Comparison of ENCODE assay signal across 20 mouse cellular contexts in genomic region chr5:139568079-139568478, GRCm38 (mm10). TPM values are rescaled to one million over a fixed set of nuclear protein-coding genes. Genes with fewer than 3 reads are reported as not detected.
A peak's percentile ranks its signal among the peaks of the same experiment; 100 is the strongest.
DNase-seq lines count a peak whose midpoint lies in the region; ATAC-seq and TF ChIP-seq lines count a peak whose summit lies in the region.
"Had no signal": no experiment of that assay in that cellular context is flagged by ENCODE, and none has a peak within 500 bp of the region (broad histone marks: within the 10 kb centered on the region; RNA-seq: fewer than 3 reads in every experiment).

No protein-coding gene starts in this region.

- peaks cover 22% of the 10 kb centered on the region for H3K27me3 ChIP-seq in forebrain, embryonic 16.5 days (replicated peaks; ENCODE audit: control insufficient read depth, insufficient read depth, low read length)
- peaks cover 14% of the 10 kb centered on the region for H3K27me3 ChIP-seq in hindbrain, embryonic 15.5 days
- H3K27me3 ChIP-seq in midbrain, embryonic 16.5 days (ENCODE audit: control insufficient read depth, insufficient read depth, low read depth, low read length), result peaks cover 3% of the 10 kb centered on the region
- peaks cover 53% of the 10 kb centered on the region for H3K27me3 ChIP-seq in intestine, postnatal 0 days (replicated peaks; ENCODE audit: control insufficient read depth, insufficient read depth, low read length)

- no peaks in the 10 kb centered on the region for H3K36me3 ChIP-seq in forebrain, embryonic 16.5 days (ENCODE audit: control insufficient read depth, insufficient read depth)
- no peaks in the 10 kb centered on the region for H3K36me3 ChIP-seq in hindbrain, embryonic 15.5 days
- H3K36me3 ChIP-seq in midbrain, embryonic 16.5 days (ENCODE audit: control insufficient read depth, insufficient read depth, low read length), result no peaks in the 10 kb centered on the region
- no peaks in the 10 kb centered on the region for H3K36me3 ChIP-seq in intestine, postnatal 0 days (ENCODE audit: control insufficient read depth, insufficient read depth)
- H3K36me3 ChIP-seq: limb, embryonic 13.5 days; liver, embryonic 15.5 days had no signal

- H3K9ac ChIP-seq in forebrain, embryonic 16.5 days (replicated peaks; ENCODE audit: low read depth, low read length), result no peak overlapping the region
- no peak overlapping the region for H3K9ac ChIP-seq in hindbrain, embryonic 15.5 days
- H3K9ac ChIP-seq in midbrain, embryonic 16.5 days (ENCODE audit: low read depth, low read length), result no peak overlapping the region
- H3K9ac ChIP-seq in intestine, postnatal 0 days (ENCODE audit: low read depth, low read length), result no peak overlapping the region
- H3K9ac ChIP-seq: limb, embryonic 13.5 days; liver, embryonic 15.5 days had no signal

- no peak for TF ChIP-seq CTCF in left cerebral cortex, adult 2 months (IDR thresholded peaks at IDR 0.05)
- TF ChIP-seq CTCF in intestine, postnatal 0 days (IDR thresholded peaks at IDR 0.05; ENCODE audit: low read depth), result no peak

- H3K4me2 ChIP-seq in forebrain, embryonic 16.5 days (ENCODE audit: low read length), result no peak overlapping the region
- no peak overlapping the region for H3K4me2 ChIP-seq in hindbrain, embryonic 15.5 days
- H3K4me2 ChIP-seq in midbrain, embryonic 16.5 days (ENCODE audit: low read length), result no peak overlapping the region
- H3K4me2 ChIP-seq in intestine, postnatal 0 days (replicated peaks; ENCODE audit: low read depth), result no peak overlapping the region
- H3K4me2 ChIP-seq: limb, embryonic 13.5 days; liver, embryonic 15.5 days had no signal

- peak; percentile 70 for DNase-seq in left cerebral cortex, postnatal 4 days
- DNase-seq in left cerebral cortex, adult 2 months (ENCODE audit: extremely low spot score in 1 of 2, low spot score in 2 of 2), result no peak
- no peak for DNase-seq in left cerebral cortex, adult 8-10 months (ENCODE audit: low spot score in 2 of 2)
- DNase-seq in layer of hippocampus, postnatal 10 days (ENCODE audit: low spot score in 2 of 2), result no peak
- DNase-seq: adrenal gland, postnatal 14 days; cerebellum, postnatal 25 days; kidney, postnatal 36 days; lung, postnatal 10 days; thymus, postnatal 25 days had no signal

- no peak overlapping the region for H3K4me3 ChIP-seq in left cerebral cortex, adult 2 months
- no peak overlapping the region for H3K4me3 ChIP-seq in forebrain, embryonic 16.5 days (replicated peaks; ENCODE audit: low read length)
- H3K4me3 ChIP-seq in hindbrain, embryonic 15.5 days, result no peak overlapping the region
- no peak overlapping the region for H3K4me3 ChIP-seq in midbrain, embryonic 16.5 days (ENCODE audit: low read depth, low read length)
- H3K4me3 ChIP-seq in intestine, postnatal 0 days (ENCODE audit: low read depth, low read length), result no peak overlapping the region
- H3K4me3 ChIP-seq: limb, embryonic 13.5 days; liver, embryonic 15.5 days; megakaryocyte, embryonic 14.5 days had no signal

- WGBS in forebrain, embryonic 16.5 days, result 11% methylated on average over 2 of the region's 2 CpGs
- WGBS in hindbrain, embryonic 15.5 days, result 15% methylated on average over 2 of the region's 2 CpGs
- 24% methylated on average over 2 of the region's 2 CpGs for WGBS in midbrain, embryonic 16.5 days
- WGBS in intestine, postnatal 0 days, result 44% methylated on average over 2 of the region's 2 CpGs

- H3K27ac ChIP-seq in left cerebral cortex, adult 2 months, result no peak overlapping the region
- H3K27ac ChIP-seq in forebrain, embryonic 16.5 days (ENCODE audit: low read length), result no peak overlapping the region
- no peak overlapping the region for H3K27ac ChIP-seq in hindbrain, embryonic 15.5 days (replicated peaks)
- H3K27ac ChIP-seq in midbrain, embryonic 16.5 days (ENCODE audit: low read length), result no peak overlapping the region
- no peak overlapping the region for H3K27ac ChIP-seq in intestine, postnatal 0 days (ENCODE audit: low read depth, low read length)
- H3K27ac ChIP-seq: limb, embryonic 13.5 days; liver, embryonic 15.5 days; stomach, postnatal 0 days had no signal

- peak; percentile 67; the same call in 1 of the 2 replicates for ATAC-seq in forebrain, embryonic 16.5 days
- ATAC-seq in hindbrain, embryonic 15.5 days (ENCODE audit: low FRiP score, low read depth), result peak; percentile 77
- 0 out of 2 replicates have a peak, but pooled peaks have one; percentile 36 for ATAC-seq in midbrain, embryonic 16.5 days
- no peak for ATAC-seq in intestine, postnatal 0 days

- intact Hi-C loops in left cerebral cortex, postnatal 4 days (cut with DNase I), result no loop called here
- intact Hi-C loops in left cerebral cortex, adult 2 months (cut with DNase I), result no loop called here

- H3K4me1 ChIP-seq in forebrain, embryonic 16.5 days (replicated peaks; ENCODE audit: control insufficient read depth, insufficient read depth, low read length), result peaks cover 6% of the 10 kb centered on the region; the same call in 1 of the 2 replicates
- peaks cover 8% of the 10 kb centered on the region; the same call in 1 of the 2 replicates for H3K4me1 ChIP-seq in hindbrain, embryonic 15.5 days (replicated peaks)
- no peaks in the 10 kb centered on the region for H3K4me1 ChIP-seq in midbrain, embryonic 16.5 days (ENCODE audit: control insufficient read depth, insufficient read depth, low read length)
- no peaks in the 10 kb centered on the region for H3K4me1 ChIP-seq in intestine, postnatal 0 days (replicated peaks; ENCODE audit: control insufficient read depth, insufficient read depth, low read length)
- H3K4me1 ChIP-seq: liver, embryonic 15.5 days had no signal

- no peaks in the 10 kb centered on the region for H3K9me3 ChIP-seq in forebrain, embryonic 16.5 days (ENCODE audit: control insufficient read depth, low read length)
- H3K9me3 ChIP-seq in hindbrain, embryonic 15.5 days, result no peaks in the 10 kb centered on the region
- H3K9me3 ChIP-seq in midbrain, embryonic 16.5 days (replicated peaks; ENCODE audit: control insufficient read depth, low read length, poor library complexity, severe bottlenecking), result no peaks in the 10 kb centered on the region
- H3K9me3 ChIP-seq in intestine, postnatal 0 days (ENCODE audit: control insufficient read depth), result no peaks in the 10 kb centered on the region
- H3K9me3 ChIP-seq: limb, embryonic 13.5 days; liver, embryonic 15.5 days; megakaryocyte, embryonic 14.5 days had no signal

RNA-seq across cellular contexts. Expression of gene Uncx, which starts 24.8 kb away (rescaled TPM):
- under 1 TPM in 1 of 2 experiments, not detected in 1; 0.64 TPM for total RNA-seq in left cerebral cortex, postnatal 4 days (2021)
- total RNA-seq in left cerebral cortex, adult 2 months (2021), result under 1 TPM; 0.19 to 0.27 TPM
- polyA plus RNA-seq in forebrain, embryonic 16.5 days (2015; fragmentation: Nextera tagmentation; extraction: Ambion mirVana), result 1.6 and 6.4 TPM in 2 replicates
- 35.9 and 47.3 TPM in 2 replicates for polyA plus RNA-seq in hindbrain, embryonic 15.5 days (2015; fragmentation: Nextera tagmentation; extraction: Ambion mirVana)
- 22.5 and 23.8 TPM in 2 replicates for polyA plus RNA-seq in midbrain, embryonic 16.5 days (2015; fragmentation: Nextera tagmentation; extraction: Ambion mirVana)
- total RNA-seq in left cerebral cortex, adult 8-10 months (2022), result under 1 TPM in 3 of 4 experiments, not detected in 1; 0.14 to 0.74 (median 0.14) TPM
- under 1 TPM in 1 of 2 experiments, not detected in 1; 0.13 TPM for total RNA-seq in layer of hippocampus, postnatal 10 days (2021)
- not detected in 2 replicates for polyA plus RNA-seq in intestine, postnatal 0 days (2015; fragmentation: Nextera tagmentation; extraction: Ambion mirVana)
- total RNA-seq: adrenal gland, postnatal 14 days; heart, adult 18-20 months had no signal
- polyA plus RNA-seq: heart, embryonic 16.5 days; liver, embryonic 15.5 days; small intestine, adult 2 months; stomach, postnatal 0 days had no signal
